Mouse (Mus musculus): ENCODE results near the gene Ddx46. TPM values are rescaled to one million over a fixed set of nuclear protein-coding genes. Genes with fewer than 3 reads are reported as not detected.

Gene Ddx46
- 1.9 and 2.0 TPM in 2 replicates for polyA plus RNA-seq (2012)

DNA sequence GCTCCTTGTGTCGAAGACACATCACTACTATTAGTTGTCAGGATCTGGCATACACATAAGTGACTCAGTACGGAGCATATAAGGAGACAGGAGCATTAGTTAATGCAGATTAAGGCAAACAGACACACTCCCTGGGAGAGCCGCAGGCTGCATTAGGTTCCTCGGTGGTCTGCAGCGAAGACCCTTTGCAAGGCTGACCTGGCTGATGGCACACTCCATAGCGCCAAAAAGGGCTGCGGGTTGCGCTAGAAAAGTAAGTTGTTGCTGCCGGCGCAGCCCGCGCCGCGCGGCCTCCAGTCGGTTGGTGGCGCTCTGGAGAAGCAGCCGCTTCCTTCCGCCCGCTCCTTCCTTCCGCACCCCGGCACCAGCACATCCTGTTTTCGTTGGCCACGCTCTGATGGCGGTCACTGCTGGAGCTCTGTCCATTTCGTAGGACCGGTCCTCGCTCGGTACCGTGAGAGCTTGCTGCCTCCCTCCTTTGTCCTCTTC lies at the start of gene Ddx46:
TSS of gene Ddx46 (plus strand) at position 389 of the 489 bp plus-strand sequence.
- TF ChIP-seq GATA1 (IDR thresholded peaks at IDR 0.05; ENCODE audit: low read length) = no peak
- no peak for TF ChIP-seq TAL1 (IDR thresholded peaks at IDR 0.05; ENCODE audit: low read length)
- H3K27me3 ChIP-seq (ENCODE audit: control insufficient read depth) = no peaks in the 10 kb centered on the region
- H3K9me3 ChIP-seq (ENCODE audit: control insufficient read depth, low read length) = no peaks in the 10 kb centered on the region
- H3K4me1 ChIP-seq (ENCODE audit: control insufficient read depth) = peaks cover 29% of the 10 kb centered on the region
- peak within 1 kb of the TSS; percentile 79 for H3K4me3 ChIP-seq (replicated peaks)
- peaks cover 57% of the 10 kb centered on the region for H3K36me3 ChIP-seq (ENCODE audit: control insufficient read depth)

DNA sequence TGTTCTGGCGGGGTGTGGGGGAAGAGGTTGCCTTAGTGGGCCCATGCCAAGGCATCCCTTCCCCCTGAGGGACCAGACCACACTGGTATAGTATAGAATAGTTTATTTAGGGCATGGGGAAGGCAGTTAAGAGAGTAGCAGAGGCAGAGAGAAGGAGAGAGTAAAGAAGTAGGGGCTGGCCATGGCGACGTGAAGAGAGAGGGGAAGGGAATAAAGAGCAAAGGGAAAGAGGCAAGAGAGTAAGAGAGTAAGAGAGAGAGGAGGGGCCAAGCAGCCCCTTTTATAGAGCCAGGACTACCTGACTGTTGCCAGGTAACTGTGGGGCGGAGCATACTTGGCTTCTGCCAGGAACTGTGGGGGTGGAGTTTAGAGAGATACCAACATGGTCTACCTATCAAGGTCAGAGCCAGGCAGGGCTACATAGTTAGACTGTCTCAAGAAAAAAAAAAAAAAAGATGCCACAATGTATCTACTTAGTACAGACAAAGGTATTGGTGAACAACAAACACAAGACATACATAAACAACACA lies 42.8 kb upstream of the Ddx46 start:
- TF ChIP-seq GATA1 (IDR thresholded peaks at IDR 0.05; ENCODE audit: low read length) = no peak
- no peak for TF ChIP-seq TAL1 (IDR thresholded peaks at IDR 0.05; ENCODE audit: low read length)
- Histone ChIP-seq H3K9me3 (ENCODE audit: control insufficient read depth, low read length) (no peaks in the 10 kb centered on the region), H3K4me1 (ENCODE audit: control insufficient read depth) (peaks cover 29% of the 10 kb centered on the region), H3K36me3 (ENCODE audit: control insufficient read depth) (peaks cover 28% of the 10 kb centered on the region), H3K4me3 (replicated peaks) (no peak overlapping the region), H3K27me3 (ENCODE audit: control insufficient read depth) (peaks cover 10% of the 10 kb centered on the region)

DNA sequence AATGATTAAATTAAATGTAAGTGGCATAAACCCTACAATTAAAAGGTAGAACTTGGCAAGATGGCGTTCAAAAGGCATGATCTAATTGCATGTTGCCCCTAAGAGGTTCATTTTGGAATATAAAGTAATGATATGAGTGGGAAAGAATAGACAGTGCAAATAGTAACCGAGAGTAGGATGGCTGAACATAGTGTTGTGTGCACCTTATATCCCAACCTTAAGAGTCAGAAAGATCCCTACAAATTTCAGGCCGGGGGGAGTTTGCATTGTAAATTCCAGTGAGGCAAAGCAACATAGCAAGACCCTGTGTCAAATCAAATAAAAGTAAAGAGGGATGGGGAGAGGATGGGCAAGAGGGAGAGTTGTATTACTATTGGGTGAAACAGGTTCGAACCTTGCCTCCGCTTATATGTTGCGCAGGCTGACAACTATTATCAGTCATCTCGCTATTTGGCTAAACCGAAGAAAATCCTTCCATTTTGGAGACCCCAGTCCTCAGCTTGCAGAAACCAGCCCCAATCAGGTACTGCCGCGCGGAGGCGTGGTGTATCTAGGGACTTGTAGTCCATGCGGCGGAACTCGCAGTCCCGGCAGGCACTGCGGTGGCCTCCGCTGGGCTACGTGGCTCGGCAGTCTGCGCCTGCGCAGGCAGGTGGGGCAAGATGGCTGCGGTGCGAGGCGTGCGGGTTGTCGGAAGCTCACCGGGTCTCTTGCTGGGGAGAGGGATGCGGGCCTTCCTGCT lies 42.1 kb upstream of the Ddx46 start:
- H3K9me3 ChIP-seq (ENCODE audit: control insufficient read depth, low read length) = no peaks in the 10 kb centered on the region
- H3K27me3 ChIP-seq (ENCODE audit: control insufficient read depth) = peaks cover 10% of the 10 kb centered on the region
- TF ChIP-seq TAL1 (IDR thresholded peaks at IDR 0.05; ENCODE audit: low read length) (no peak), GATA1 (IDR thresholded peaks at IDR 0.05; ENCODE audit: low read length) (no peak)
- peaks cover 29% of the 10 kb centered on the region for H3K4me1 ChIP-seq (ENCODE audit: control insufficient read depth)
- H3K36me3 ChIP-seq (ENCODE audit: control insufficient read depth) = peaks cover 32% of the 10 kb centered on the region
- H3K4me3 ChIP-seq (replicated peaks) = peak overlapping the region; percentile 81

DNA sequence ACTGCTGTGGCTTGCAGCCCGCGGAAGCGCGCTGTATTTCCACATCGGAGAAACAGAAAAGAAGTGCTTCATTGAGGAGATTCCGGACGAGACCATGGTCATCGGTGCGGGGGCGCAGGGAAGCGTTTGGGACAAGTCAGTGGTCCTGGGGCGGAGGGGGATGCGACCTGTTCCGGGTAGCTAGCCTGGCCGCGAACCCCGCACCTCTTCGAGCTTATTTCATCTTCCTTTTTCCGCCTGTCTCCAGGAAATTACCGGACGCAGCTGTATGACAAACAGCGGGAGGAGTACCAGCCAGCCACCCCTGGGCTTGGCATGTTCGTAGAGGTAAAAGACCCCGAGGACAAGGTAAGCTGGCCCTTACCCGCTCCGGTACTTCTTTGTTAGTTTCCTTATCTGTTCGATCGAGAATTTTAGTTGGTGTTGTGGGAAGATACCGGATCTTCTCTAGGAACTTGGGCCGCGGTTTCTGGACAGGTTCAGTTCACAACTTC lies 41.5 kb upstream of the Ddx46 start:
- Histone ChIP-seq H3K36me3 (ENCODE audit: control insufficient read depth) (peaks cover 37% of the 10 kb centered on the region), H3K9me3 (ENCODE audit: control insufficient read depth, low read length) (no peaks in the 10 kb centered on the region), H3K27me3 (ENCODE audit: control insufficient read depth) (peaks cover 8% of the 10 kb centered on the region), H3K4me1 (ENCODE audit: control insufficient read depth) (peaks cover 29% of the 10 kb centered on the region), H3K4me3 (replicated peaks) (peak overlapping the region; percentile 81)
- TF ChIP-seq GATA1 (IDR thresholded peaks at IDR 0.05; ENCODE audit: low read length) = no peak
- TF ChIP-seq TAL1 (IDR thresholded peaks at IDR 0.05; ENCODE audit: low read length) = no peak

DNA sequence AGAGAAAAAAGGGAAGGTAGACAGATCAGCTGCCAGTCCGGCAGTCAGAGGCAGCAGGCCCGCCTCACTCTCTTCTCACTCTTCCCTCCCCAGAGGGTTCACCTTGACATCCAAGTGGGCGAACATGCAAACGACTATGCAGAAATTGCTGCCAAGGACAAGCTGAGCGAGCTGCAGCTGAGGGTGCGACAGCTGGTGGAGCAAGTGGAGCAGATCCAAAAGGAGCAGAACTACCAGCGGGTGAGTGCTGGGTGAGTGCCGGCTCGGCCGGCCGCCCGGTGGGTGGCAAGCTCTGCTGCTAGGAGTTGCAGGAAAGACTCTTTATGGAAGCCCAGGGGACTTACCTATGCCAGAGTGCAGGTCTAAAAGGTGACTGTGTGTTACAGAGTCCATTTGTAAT lies 39.5 kb upstream of the Ddx46 start:
- Histone ChIP-seq H3K4me3 (replicated peaks) (no peak overlapping the region), H3K36me3 (ENCODE audit: control insufficient read depth) (peaks cover 39% of the 10 kb centered on the region), H3K27me3 (ENCODE audit: control insufficient read depth) (peaks cover 2% of the 10 kb centered on the region; the same call in 1 of the 2 replicates), H3K4me1 (ENCODE audit: control insufficient read depth) (peaks cover 43% of the 10 kb centered on the region), H3K9me3 (ENCODE audit: control insufficient read depth, low read length) (no peaks in the 10 kb centered on the region)
- TF ChIP-seq GATA1 (IDR thresholded peaks at IDR 0.05; ENCODE audit: low read length) (no peak), TAL1 (IDR thresholded peaks at IDR 0.05; ENCODE audit: low read length) (no peak)

- TF ChIP-seq TAL1 (IDR thresholded peaks at IDR 0.05; ENCODE audit: low read length) (no peak), GATA1 (IDR thresholded peaks at IDR 0.05; ENCODE audit: low read length) (no peak)
- Histone ChIP-seq H3K4me3 (replicated peaks) (no peak overlapping the region), H3K36me3 (ENCODE audit: control insufficient read depth) (peaks cover 39% of the 10 kb centered on the region), H3K4me1 (ENCODE audit: control insufficient read depth) (peaks cover 53% of the 10 kb centered on the region), H3K27me3 (ENCODE audit: control insufficient read depth) (no peaks in the 10 kb centered on the region), H3K9me3 (ENCODE audit: control insufficient read depth, low read length) (no peaks in the 10 kb centered on the region)
Observed at GRCm38 (mm10) chr13:55596802-55597201, 38.0 kb upstream of the Ddx46 start.

DNA sequence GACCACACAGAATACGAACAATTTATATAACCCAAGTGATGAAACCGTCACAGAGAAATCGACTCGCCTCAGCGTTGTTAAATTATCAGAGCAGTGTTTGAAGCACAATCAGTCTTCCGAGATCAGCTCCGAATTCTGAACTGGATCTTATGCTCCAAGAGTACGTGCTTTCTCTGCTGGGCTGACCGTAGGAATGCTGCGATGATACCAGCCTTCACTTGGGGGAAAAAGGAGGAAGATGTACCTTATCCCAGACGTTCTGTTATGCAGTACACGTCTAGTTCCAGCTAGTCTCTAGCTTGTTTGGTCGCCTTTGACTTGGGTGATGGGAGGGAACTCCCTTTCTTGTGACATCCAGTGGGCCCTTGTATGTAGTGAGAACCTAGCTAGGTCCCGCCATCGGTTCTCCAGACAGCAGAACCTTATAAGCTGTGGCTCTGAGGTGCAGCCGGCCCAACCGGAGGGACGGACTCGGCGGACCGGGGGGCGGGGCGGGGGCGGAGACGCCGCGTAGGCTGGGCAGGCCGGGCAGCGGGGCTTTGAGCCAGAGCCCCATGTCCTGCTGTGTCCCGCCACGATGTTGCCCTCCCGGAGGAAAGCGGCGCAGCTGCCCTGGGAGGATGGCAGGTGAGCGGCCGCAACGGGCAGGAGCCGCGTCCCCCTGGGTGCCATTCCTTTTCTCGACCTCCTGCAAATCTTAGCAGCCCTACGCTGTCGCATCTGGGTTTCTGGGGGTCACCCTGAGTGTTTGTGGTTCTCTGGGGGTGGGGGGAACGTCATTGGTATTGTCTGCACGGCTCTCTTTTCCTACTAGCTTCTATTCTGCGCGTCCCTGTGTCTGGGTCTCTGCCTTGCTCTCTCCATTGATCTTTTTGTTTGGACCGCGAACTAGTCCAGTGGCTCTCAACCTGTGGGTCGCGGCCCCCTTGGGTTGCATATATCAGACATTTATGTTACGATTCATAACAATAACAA lies 35.0 kb upstream of the Ddx46 start, which contains the start of gene B4galt7:
TSS of gene B4galt7 (plus strand) at position 331 of the 975 bp plus-strand sequence.
- Histone ChIP-seq H3K36me3 (ENCODE audit: control insufficient read depth) (peaks cover 44% of the 10 kb centered on the region), H3K4me1 (ENCODE audit: control insufficient read depth) (peaks cover 30% of the 10 kb centered on the region), H3K27me3 (ENCODE audit: control insufficient read depth) (no peaks in the 10 kb centered on the region), H3K4me3 (replicated peaks) (peak within 1 kb of the TSS; percentile 95), H3K9me3 (ENCODE audit: control insufficient read depth, low read length) (no peaks in the 10 kb centered on the region)
- TF ChIP-seq GATA1 (IDR thresholded peaks at IDR 0.05; ENCODE audit: low read length) (no peak), TAL1 (IDR thresholded peaks at IDR 0.05; ENCODE audit: low read length) (no peak)

DNA sequence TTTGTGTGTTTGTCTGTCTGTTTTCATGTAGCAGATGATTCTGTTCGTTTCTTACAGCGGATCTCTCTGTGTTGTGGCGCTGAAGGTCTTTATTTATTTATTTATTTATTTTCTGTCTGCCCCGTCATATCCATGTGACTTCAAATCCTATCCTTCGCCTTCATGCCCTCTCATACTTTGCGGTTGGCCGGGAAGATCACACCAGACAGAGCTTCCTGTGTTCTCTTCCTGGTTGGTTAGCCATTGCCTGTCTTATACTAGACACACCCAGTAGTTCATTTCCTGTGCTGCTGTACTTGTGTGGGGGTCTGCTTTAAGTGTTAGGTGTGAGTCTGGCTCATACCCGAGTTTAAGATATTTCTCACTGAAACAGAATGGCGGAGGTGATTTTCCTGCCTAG lies 34.2 kb upstream of the Ddx46 start:
- Histone ChIP-seq H3K4me3 (replicated peaks) (peak overlapping the region; percentile 95), H3K27me3 (ENCODE audit: control insufficient read depth) (no peaks in the 10 kb centered on the region), H3K4me1 (ENCODE audit: control insufficient read depth) (peaks cover 27% of the 10 kb centered on the region), H3K36me3 (ENCODE audit: control insufficient read depth) (peaks cover 36% of the 10 kb centered on the region), H3K9me3 (ENCODE audit: control insufficient read depth, low read length) (no peaks in the 10 kb centered on the region)
- no peak for TF ChIP-seq GATA1 (IDR thresholded peaks at IDR 0.05; ENCODE audit: low read length)
- TF ChIP-seq TAL1 (IDR thresholded peaks at IDR 0.05; ENCODE audit: low read length) = no peak

All from erythroblast, embryonic 14.5 days (primary cell).